Mouse (Mus musculus) forelimb bud, embryonic 11.5 days (tissue): Measurements from ENCODE around the gene Wee2.

Experiments
- DNase-seq: peaks from one replicate; pipeline ENCODE4 v3.0.0-alpha.2; 2012; ENCODE audit warnings: low read depth, low spot score

The Wee2 gene

DNA sequence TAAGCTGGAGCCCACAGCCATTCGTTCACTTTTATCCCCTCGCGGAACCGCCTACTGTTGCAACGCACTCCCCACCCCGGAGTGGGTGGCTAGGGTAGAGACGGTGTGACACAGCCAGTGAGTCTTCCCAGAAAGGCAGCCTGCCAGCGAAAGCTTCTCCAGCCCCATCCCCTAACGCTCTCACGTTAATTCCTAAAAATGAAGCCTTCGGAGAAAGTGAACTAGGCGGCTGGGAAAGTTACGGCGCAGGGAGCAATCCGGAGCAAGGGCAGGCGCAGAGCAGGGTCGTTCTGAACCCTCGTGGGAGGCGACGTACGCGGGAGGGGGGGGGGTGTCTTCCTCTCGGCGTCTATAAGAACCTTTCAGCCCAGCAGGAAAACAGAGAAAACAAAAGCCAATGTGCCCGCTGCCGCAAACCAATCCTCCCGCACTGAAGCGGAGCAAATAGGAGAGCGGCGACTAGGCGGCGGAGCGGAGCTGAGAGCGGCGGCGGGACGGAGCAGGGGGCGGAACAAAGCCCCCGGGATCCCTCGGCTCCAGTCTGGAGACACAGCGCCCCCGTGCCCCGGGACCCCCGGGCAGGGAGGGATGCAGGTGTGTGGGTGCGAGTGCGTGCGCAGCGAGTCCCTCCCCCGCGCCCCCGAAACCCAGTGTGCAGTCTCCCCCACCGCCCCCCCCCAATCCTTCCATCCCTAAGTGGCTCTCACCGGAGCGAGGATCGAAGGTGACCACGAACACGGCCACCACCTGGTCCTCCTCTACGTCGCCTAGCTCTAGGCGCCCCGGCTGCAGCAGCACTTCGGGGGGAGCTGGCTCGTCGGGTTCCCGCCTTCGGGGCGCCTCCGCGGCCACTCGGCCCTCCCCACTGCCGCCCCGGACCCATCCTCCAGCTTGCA is 3.5 kb upstream of the Wee2 start:
- peak; percentile 40 for DNase-seq

DNA sequence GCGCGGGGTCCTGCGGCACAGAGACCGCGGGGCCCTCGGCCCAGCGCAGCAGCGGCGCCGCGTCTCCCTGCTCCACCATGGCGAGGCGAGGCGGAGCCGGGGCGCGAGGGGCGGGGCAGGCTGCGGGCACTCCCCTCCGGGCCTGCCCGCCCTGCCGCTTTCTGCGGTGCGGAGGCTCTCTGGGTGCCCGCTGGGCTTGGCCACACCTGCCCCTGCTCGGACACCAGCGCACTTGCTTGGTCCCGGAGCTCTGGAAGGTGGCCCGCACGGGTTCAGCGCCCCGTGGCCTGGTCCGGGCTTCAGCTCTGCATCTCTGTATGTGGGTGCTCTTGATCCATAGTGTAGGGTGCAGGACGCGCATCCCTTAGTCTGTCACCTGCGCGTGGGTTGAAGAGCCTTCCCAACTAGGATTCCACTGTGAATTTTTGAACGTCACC is 2.8 kb upstream of the Wee2 start, which contains the start of gene E330009J07Rik:
TSS of gene E330009J07Rik (minus strand) at position 89 of the 437 bp plus-strand sequence.
- peak; percentile 59 for DNase-seq

DNA sequence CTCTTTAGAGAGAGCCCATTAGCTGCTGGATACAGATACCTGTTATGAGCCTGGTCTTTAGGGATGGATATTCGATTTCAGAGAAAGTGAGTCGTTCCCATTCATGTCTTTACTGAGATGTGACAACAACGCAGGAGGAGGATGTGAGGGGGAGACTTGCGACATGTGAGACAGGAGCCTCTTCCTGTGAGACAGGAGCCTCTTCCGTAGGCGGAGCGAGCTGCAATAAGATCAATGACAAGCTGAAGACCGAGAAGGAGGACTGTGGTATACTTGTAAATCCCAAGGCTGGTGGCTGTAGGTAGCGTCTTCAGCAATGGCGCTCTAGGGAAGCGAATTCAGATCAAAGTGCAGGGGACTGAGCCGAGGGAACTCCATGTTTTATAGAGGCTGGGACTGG is 843 bp downstream of the Wee2 start:
- no peak for DNase-seq

DNA sequence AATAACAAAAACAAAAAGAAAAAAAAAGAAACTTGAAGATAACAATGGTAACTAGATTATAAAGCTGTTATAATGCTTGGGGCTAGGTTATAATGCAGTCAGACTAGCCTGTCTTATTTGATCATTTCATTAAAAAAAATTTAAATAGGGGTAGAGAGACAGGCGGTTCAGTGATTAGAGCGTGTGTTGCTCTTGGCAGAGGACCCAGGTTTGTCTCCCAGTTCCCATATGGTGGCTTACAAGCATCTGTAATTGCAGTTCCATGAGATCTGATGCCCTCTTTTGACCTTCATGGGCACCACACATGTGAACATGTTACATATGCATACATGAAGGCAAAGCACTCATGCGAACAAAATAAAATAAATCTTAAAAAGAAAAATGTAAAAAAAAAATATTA is 2.4 kb downstream of the Wee2 start:
- no peak for DNase-seq

DNA sequence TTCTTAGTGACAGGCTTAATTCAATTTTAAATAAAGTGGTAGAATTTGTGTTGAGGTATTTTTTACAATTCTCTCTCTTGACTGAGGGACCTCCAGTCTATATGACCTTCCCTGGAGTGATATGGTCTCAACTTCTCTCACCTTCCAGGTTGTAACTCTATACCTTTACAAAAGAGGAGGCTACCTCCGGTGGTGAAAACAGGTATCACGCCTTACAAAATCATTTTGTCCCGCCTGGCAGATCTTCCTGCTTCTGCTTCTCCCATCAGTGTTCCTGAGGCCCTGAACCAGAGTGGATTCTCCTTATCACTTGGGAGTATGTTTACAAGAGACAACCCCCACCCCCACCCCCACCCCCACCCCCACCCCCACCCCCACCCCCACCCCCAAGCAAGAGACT is 2.9 kb downstream of the Wee2 start:
- DNase-seq = no peak

DNA sequence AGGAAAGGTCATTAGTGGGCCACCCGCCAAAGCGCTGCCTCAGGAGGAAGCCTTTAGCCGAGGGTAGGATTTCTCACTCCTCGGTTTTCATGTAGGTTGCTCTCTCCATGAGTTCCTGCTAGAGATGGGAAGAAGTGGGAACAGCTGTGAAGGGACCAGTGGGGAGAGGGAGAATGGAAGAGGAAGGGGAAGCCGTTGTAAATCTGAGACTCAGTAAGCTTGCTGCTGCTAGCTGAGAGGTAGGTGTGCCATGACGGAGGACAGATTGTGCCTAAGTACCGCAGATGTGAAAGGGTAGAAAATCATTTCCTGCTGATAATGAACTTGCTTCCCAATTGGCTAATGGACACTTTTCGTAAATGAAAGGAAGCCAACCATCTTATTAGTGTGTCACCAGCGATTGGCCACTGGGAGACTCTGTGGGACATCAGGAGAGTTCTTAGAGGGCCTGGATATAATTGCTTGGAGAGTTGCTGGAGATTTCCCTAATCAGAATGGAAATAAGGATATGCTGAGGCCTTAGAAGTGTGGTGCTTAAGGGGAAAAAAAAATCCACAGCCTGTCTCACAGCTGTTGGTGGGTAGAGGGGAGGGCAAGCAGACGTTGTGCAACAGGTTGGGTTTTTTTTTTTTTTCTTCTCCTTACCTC is 4.5 kb downstream of the Wee2 start:
- no peak for DNase-seq

DNA sequence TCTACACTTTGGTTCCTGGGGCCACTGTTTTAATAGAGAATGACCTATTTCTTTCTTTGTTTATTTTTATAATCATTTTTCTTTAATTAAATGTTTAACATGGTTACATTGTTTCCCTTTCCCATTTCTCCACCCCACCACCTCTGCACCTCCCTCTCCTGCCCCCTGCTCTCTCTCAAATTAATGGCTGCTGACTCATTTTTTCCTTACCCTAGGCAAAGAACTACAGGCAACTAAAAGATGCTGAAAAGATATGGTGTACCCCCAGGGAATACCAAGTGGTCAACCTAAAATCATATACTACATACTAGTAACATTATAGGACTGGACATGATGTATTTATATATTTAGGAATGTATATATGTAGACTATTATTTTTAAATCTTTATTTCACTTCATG is 9.7 kb downstream of the Wee2 start:
- no peak for DNase-seq

DNA sequence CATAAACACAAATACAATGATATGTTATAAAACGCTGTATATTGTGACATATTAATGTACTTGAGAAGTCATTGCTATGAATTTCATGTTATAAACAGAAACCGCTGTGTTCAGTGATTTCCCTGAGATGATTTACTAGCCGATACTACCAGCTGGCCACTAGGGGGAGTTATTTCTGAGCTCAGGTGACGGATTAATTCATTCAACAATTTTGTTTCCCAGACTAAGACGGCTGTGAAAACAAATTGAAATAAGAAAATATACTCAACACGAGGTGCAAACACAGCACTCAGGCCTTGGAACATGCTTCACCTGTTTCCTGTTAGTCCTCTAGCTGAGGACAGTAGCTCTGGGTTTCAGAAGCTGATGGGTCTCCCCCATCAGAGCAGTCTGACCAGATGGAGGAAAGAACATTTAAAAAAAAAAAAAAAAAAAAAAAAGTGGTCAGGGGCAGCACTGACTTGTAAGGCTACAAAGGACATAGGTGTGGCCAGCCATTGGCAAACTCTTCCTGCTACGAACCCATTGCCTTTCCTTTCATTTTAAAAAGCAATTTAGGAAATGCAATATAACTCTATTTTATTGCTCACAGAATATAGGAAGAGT is 15.7 kb downstream of the Wee2 start:
- peak; percentile 23 for DNase-seq

DNA sequence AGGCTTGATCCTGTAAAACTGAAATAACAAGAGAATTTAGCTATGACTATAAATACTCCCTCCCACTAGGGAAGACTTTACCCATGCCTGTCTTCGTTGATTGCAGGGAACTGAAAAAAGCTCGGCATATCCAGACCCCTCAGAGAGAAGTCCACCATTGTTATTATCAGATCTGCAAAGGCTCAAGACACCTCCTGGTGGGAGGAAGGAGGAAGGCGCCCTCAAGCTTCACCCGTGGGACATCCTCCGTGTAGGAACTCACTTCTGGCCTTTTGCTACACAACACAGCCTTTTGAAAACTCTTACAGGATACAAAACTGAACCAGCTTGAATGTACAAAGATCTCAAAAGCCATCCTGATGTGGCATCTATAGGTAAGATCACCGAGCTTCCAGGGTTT is 26.8 kb downstream of the Wee2 start:
- no peak for DNase-seq

DNA sequence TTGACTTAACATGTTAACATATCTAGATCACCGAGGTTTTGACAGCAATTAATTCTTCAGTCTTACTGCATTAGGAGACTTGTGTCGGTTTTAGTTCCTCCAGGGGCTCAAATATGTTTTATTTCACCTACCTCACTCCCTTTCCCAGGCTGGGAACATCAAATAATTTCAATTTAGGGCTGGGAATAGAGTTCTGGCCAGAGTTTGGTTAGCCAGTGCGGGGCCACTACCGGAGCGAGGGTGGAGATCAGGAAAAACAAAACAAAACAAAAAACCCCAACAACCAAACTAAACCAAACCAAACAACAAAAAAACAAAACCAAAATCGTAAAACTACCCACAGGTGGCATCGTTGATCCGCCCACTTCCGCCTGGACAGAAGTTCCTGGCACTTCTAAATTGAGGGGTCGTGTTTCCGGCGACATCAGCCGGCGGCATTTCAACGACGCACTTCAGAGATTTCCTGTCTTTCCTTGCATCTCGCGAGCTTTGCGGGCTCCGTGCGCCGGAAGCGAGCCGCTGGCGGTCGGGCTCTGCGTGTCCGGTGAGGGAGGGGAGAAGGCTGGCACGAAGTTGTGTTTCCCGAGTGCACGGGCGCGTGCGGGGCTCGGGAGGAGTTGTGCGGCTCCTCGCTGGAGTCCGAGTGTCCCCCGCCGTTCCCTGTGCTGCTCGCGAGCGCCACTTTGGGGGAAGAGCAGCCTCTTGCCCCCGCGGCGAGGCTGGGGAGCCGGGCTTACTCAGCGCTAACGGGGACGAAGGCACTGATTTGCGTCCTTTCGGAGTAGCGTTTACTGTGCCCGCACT is 32.2 kb downstream of the Wee2 start, which contains the start of gene Ssbp1:
TSS of gene Ssbp1 (plus strand) at position 437 of the 804 bp plus-strand sequence.
- peak; percentile 97 for DNase-seq

DNA sequence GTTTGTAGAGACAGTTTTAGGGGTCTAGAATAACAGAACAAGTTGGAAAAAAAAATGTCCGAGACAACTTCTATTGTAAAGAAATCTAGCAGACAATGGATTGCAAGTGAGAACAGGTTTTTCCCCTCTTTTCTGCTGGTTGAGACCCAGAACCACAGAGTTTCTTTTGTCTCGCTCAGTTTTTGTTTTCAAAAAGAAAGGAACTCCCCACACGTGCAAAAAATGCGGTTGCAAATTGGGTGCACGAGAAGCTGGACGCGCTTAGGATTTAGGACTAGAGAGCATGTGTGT is 32.8 kb downstream of the Wee2 start:
- peak; percentile 27 for DNase-seq

DNA sequence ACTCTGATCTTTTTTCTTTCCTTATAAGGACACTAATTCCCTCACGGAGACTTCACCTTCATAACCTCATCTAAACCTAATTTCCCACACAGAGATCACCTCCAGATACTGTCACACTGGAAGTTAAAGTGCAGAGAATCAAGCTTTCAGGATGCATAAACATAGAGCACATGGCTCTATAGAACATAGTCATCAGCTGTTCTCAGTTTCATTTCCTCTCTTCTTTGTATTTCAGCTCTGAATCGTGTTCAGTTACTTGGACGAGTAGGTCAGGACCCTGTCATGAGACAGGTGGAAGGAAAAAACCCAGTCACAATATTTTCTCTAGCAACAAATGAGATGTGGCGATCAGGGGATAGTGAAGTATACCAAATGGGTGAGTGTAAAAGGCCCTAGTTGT is 37.2 kb downstream of the Wee2 start:
- DNase-seq = no peak

DNA sequence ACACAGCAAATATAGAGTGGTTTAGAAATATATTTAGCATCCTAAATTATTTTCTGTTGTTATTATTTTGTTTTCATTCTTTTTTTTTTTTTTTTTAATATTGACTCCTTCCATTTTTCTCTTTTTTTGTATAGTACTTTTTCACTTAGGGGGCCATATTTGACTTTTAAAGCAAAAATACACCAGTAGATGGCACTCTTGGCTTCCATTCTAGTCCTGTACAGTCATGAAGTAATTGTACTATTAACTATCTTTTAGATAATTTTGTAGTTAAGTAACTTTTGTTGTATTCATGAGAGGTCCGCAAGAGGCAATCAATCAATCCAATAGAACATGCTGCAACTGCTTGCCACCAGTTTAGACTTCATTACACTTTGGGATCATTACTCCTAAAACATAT is 40.8 kb downstream of the Wee2 start:
- DNase-seq = no peak

DNA sequence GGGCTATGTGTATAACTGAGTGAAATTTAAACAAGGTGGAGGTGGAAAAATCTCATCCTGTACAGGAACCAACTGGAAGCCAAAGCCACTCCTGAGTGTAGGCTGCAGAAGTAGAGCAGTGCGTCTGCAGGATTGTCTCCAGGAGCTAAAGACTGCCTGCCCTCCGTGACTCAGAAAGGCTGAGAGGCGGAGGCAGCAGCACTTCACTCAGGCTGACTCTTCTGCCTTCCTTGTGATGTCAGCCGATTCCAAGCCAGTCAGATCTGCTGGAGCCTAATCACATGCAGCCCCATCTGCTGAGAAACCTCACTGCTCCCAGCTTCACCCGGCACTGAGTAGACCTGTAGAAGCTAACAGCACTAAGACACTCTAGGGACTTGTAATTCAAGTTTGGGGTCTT is 43.4 kb downstream of the Wee2 start:
- no peak for DNase-seq

DNA sequence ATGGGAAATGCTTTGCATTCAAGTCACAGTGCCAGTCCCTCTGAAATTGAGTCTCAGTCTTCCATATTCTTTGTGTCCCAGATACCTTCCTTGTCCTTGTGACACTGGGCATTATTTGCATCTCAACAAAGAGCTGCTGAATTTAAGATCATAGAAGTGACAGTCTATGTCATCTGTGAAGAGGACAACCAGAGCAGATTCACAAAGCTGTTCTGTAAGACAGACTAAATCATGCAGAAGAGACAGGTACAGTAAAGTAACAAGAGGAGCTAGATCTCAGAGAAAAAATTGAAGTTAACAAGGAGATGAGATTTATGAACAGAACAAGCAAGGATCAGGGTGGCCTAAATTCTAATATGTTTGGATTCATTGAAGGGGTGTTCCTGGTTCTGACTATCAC is 52.0 kb downstream of the Wee2 start, which contains the start of gene Tas2r137:
TSS of gene Tas2r137 (plus strand) at position 301 of the 400 bp plus-strand sequence.
- DNase-seq = no peak

DNA sequence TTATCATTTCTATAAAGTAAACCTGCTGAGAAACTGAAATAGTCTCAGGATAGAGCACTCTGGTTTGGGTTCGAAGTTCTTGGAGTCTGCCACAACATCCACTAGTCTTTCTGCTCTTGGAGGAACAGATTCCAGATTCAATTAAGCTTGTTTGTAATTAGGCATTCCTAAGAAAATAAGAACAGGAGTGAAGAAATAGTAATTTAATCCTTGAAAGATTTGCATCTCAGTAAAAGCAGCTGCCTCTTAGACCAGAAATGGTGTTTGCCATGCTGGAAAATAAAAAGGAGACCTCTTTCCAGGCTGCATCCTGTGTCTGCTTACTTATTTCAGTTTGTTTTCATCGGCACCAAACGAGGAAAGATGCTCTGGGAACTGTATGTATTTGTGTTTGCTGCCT is 54.3 kb downstream of the Wee2 start, which contains the start of gene Tas2r108:
TSS of gene Tas2r108 (plus strand) at position 301 of the 400 bp plus-strand sequence.
- no peak for DNase-seq
